Mouse (Mus musculus) embryo, embryonic 10.5 days (tissue): ENCODE measurements at regions not wholly inside any gene's neighbourhood (a gene's known extent, or its start where the extent isn't known, plus 50 kb on each side); places are given as distances from the start of the nearest gene placed in this dataset.

Experiments used
- DNase-seq: peaks from one replicate; pipeline ENCODE4 v3.0.0-alpha.2; 2015; ENCODE audit warnings: low spot score

DNA sequence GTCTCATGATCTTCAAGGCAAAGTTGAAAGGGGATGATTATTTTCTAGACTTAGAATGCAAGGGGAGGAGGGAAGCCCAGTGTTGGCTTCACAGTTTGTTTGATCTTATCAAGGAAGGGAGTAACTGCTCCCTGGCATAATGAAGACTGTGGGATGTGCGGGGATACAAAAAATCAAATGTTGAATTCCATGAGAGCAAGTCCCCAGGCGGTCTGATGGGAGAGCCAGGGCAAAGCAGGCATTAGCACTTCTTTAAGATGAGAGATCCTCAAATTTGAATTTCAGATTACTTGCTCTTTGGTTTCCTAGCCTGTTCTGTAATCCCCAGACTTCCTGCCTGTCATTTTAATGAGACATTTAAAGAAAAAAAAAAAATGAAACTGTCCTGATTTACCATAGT lies 525.6 kb upstream of the Man1a start:
- no peak for DNase-seq

DNA sequence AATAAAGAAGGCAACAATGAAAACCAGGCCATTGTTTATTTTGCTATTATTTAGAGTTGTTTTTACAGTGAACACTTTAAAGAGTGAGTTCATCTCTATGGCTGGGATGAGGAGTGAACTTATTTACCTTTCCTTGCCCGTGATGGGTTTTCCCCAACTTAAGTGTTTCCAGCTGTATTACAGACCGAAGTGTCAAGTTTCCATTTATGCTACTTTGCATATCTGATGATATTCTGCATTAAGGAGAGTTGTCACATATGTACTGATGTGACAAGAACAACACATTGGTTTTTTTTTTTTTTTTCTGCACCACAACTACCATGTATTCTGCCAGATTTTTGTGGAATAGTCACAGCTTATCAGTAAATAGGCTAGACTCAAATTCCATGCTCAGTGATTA lies 518.7 kb upstream of the Man1a start:
- DNase-seq, result peak; percentile 10

- DNase-seq, result peak; percentile 60
Observed at GRCm38 (mm10) chr10:54558636-54559035, 482.2 kb upstream of the Man1a start.

DNA sequence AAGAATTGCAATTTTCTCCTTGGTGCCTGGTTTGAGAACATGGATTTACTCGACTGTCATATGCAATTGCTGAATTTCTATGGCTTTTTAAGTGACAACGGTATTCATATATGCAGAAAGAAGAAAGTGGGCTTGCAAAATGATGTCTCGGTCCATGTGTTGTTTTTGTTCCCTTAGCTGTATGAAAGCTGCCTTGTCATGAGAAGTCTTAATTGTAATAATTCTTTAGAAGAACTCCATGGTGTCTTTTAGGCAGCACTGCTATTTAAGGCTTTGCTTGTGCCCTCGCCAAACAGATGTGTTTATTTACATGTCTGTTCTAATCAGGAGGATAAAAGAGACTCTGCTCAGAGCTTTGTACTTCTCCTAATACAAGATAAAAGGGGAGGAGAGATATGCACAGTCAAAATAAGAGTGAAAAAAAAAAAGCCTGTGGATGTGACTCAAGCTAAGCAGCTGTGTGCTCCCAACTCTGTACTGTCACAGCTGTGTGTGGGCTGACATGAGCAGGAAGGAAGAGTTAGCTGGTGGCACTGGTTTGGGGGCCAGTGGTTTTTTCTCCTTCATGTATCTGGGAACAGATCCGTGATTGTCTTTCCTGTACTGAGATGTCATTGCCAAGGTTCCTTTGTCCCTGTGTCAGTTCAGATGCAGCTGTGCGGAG lies 475.5 kb upstream of the Man1a start:
- no peak for DNase-seq

- no peak for DNase-seq
Observed at GRCm38 (mm10) chr10:54550665-54551064, 474.3 kb upstream of the Man1a start.

- DNase-seq, result no peak
Observed at GRCm38 (mm10) chr10:54548977-54549376, 472.6 kb upstream of the Man1a start.

GRCm38 (mm10) chr10:54548526-54548925 lies 472.1 kb upstream of the Man1a start:
- no peak for DNase-seq

GRCm38 (mm10) chr10:54532581-54532980 lies 456.2 kb upstream of the Man1a start:
- no peak for DNase-seq

DNA sequence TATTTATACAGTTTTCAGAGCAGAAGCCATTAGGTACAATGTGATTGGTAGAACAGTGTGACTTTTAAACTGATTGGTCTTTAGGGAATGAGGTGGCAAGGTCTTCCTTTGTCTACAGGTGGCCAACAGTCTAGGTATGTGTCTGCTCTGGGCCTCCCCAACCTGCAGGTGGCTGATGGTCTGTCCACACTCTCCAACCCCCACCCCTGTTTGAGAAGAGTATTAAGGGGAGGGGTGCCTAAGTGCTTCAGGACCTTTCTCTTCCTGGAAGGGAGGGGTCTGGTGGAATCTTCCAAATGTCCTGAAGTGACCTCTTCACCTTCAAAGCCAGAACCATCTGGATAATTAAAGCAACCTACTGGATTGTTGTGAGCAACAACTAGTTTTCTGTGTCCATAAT lies 434.4 kb upstream of the Man1a start:
- DNase-seq, result no peak

- no peak for DNase-seq
Observed at GRCm38 (mm10) chr10:54509766-54510165, 433.4 kb upstream of the Man1a start.
